Mouse (Mus musculus): ENCODE data around the gene Hcfc2.

- no peak for TF ChIP-seq CTCF (IDR thresholded peaks at IDR 0.05; ENCODE audit: borderline replicate concordance, control insufficient read depth, extremely low read depth, insufficient read depth, low read length, poor library complexity)
- no peak for TF ChIP-seq POLR2A (IDR thresholded peaks at IDR 0.05; ENCODE audit: control insufficient read depth, extremely low read depth, insufficient read depth, low read length, poor library complexity)
These were observed 606 bp downstream of the Hcfc2 start for GRCm38 (mm10) chr10:82696453-82697079.
